Mouse (Mus musculus) neural tube, embryonic 15.5 days (tissue): ENCODE measurements around the gene Kif17. TPM values are rescaled to one million over a fixed set of nuclear protein-coding genes. Genes with fewer than 3 reads are reported as not detected.

Experiments
- ATAC-seq: fragments of 200-750 bp; cut with Nextera tagmentation; 2 replicates; pipeline ENCODE4 v1.8.0; 2017; ENCODE audit warnings: mild to moderate bottlenecking, moderate TSS enrichment, moderate library complexity; ENCODE audit not compliant: low FRiP score
- H3K27ac ChIP-seq: fragments of 300-500 bp; sonication (generic); replicated peaks from 2 replicates; pipeline ENCODE4 v1.5.1; 2015; ENCODE audit warnings: mild to moderate bottlenecking, inconsistent platforms
- H3K27me3 ChIP-seq: fragments of 300-500 bp; sonication (generic); replicated peaks from 2 replicates; pipeline ENCODE4 v1.6.1; 2015; ENCODE audit warnings: inconsistent platforms
- H3K36me3 ChIP-seq: fragments of 300-500 bp; sonication (generic); 2 replicates; pipeline ENCODE4 v1.6.1; 2015; ENCODE audit warnings: inconsistent platforms
- H3K4me1 ChIP-seq: fragments of 300-500 bp; sonication (generic); 2 replicates; pipeline ENCODE4 v1.6.1; 2015; ENCODE audit warnings: inconsistent platforms
- H3K4me2 ChIP-seq: fragments of 300-500 bp; sonication (generic); 2 replicates; pipeline ENCODE4 v1.6.1; 2015; ENCODE audit warnings: inconsistent platforms, mild to moderate bottlenecking, moderate library complexity
- H3K4me3 ChIP-seq: fragments of 300-500 bp; sonication (generic); replicated peaks from 2 replicates; pipeline ENCODE4 v1.5.1; 2015; ENCODE audit warnings: mild to moderate bottlenecking, inconsistent platforms
- H3K9ac ChIP-seq: fragments of 300-500 bp; sonication (generic); replicated peaks from 2 replicates; pipeline ENCODE4 v1.6.1; 2015; ENCODE audit warnings: mild to moderate bottlenecking, inconsistent platforms
- H3K9me3 ChIP-seq: fragments of 300-500 bp; sonication (generic); replicated peaks from 2 replicates; pipeline ENCODE4 v1.6.1; 2016; ENCODE audit warnings: inconsistent platforms
- WGBS: fragments of 180-500 bp; shearing (Covaris S2); methylation state at CpG from one replicate; pipeline ENCODE4 v1.1.7; 2015; ENCODE audit warnings: mixed read lengths; 5-methylcytosine and 5-hydroxymethylcytosine counted together
- polyA plus RNA-seq: library from polyadenylated mRNA; unstranded; fragments of >200 nt; fragmentation: Nextera tagmentation; extraction: Ambion mirVana; gene quantifications from 2 replicates; pipeline ENCODE4 v1.2.1, GENCODE M21; 2015

Gene Kif17
- polyA plus RNA-seq: 5.0 and 5.2 TPM in 2 replicates

- H3K4me1 ChIP-seq: peaks cover 47% of the 10 kb centered on the region
- H3K27me3 ChIP-seq: no peaks in the 10 kb centered on the region
- H3K27ac ChIP-seq: peak within 1 kb of the TSS; percentile 84
These were observed at the start of gene Kif17, which contains the start of gene Sh2d5 for GRCm38 (mm10) chr4:138250088-138250960. Gene Kif17, plus strand, starts transcription at chr4:138250435. Gene Sh2d5, plus strand, starts transcription at chr4:138250403.

GRCm38 (mm10) chr4:138200769-138201168 is 49.5 kb upstream of the Kif17 start:
- ATAC-seq: no peak
- no peak overlapping the region for H3K9ac ChIP-seq
- no peak overlapping the region for H3K4me2 ChIP-seq
- H3K4me3 ChIP-seq: no peak overlapping the region
- no peaks in the 10 kb centered on the region for H3K4me1 ChIP-seq
- no peaks in the 10 kb centered on the region for H3K9me3 ChIP-seq
- H3K27me3 ChIP-seq: no peaks in the 10 kb centered on the region
- H3K36me3 ChIP-seq: peaks cover 89% of the 10 kb centered on the region
- H3K27ac ChIP-seq: no peak overlapping the region
- 98% methylated on average over 3 of the region's 3 CpGs for WGBS

More at GRCm38 (mm10) chr4:138250088-138250960, at the start of gene Kif17, which contains the start of gene Sh2d5:
- under 1% methylated on average over 71 of the region's 74 CpGs for WGBS
- H3K36me3 ChIP-seq: peaks cover 10% of the 10 kb centered on the region
- H3K4me2 ChIP-seq: peak within 1 kb of the TSS; percentile 88
- H3K9ac ChIP-seq: peak within 1 kb of the TSS; percentile 63
- peak; percentile 95 for ATAC-seq
- H3K4me3 ChIP-seq: peak within 1 kb of the TSS; percentile 66
- H3K9me3 ChIP-seq: no peaks in the 10 kb centered on the region

GRCm38 (mm10) chr4:138201696-138202095 is 48.5 kb upstream of the Kif17 start:
- Histone ChIP-seq H3K27me3 (no peaks in the 10 kb centered on the region), H3K36me3 (peaks cover 83% of the 10 kb centered on the region), H3K4me3 (no peak overlapping the region), H3K4me1 (no peaks in the 10 kb centered on the region), H3K9me3 (no peaks in the 10 kb centered on the region), H3K27ac (no peak overlapping the region), H3K4me2 (no peak overlapping the region), H3K9ac (no peak overlapping the region)
- 81% methylated on average over 9 of the region's 9 CpGs for WGBS
- ATAC-seq: no peak

- Histone ChIP-seq H3K36me3 (peaks cover 42% of the 10 kb centered on the region), H3K4me3 (no peak overlapping the region), H3K4me2 (no peak overlapping the region), H3K4me1 (0 out of 2 replicates have a peak, but pooled peaks cover 2% of the 10 kb centered on the region), H3K27me3 (no peaks in the 10 kb centered on the region), H3K9ac (no peak overlapping the region), H3K9me3 (no peaks in the 10 kb centered on the region), H3K27ac (no peak overlapping the region)
- 93% methylated on average over 5 of the region's 5 CpGs for WGBS
- ATAC-seq: no peak
These were observed 40.1 kb upstream of the Kif17 start for GRCm38 (mm10) chr4:138210116-138210515.

- 86% methylated on average over 3 of the region's 3 CpGs for WGBS
These were observed 36.4 kb upstream of the Kif17 start for GRCm38 (mm10) chr4:138213861-138214260.

GRCm38 (mm10) chr4:138215671-138216199 is 34.5 kb upstream of the Kif17 start:
- Histone ChIP-seq H3K4me3 (peak overlapping the region; percentile 81), H3K9me3 (no peaks in the 10 kb centered on the region), H3K4me2 (peak overlapping the region; percentile 84), H3K9ac (peak overlapping the region; percentile 99), H3K27me3 (no peaks in the 10 kb centered on the region), H3K4me1 (peaks cover 45% of the 10 kb centered on the region), H3K36me3 (0 out of 2 replicates have a peak, but pooled peaks cover 3% of the 10 kb centered on the region), H3K27ac (peak overlapping the region; percentile 100)
- ATAC-seq: no peak
- 39% methylated on average over 13 of the region's 13 CpGs for WGBS

More at GRCm38 (mm10) chr4:138213861-138214260, 36.4 kb upstream of the Kif17 start:
- Histone ChIP-seq H3K9ac (no peak overlapping the region), H3K27ac (no peak overlapping the region), H3K4me2 (no peak overlapping the region), H3K4me3 (no peak overlapping the region), H3K36me3 (peaks cover 15% of the 10 kb centered on the region), H3K27me3 (no peaks in the 10 kb centered on the region), H3K4me1 (peaks cover 26% of the 10 kb centered on the region), H3K9me3 (no peaks in the 10 kb centered on the region)
- no peak for ATAC-seq

GRCm38 (mm10) chr4:138216200-138216890 is 33.9 kb upstream of the Kif17 start, which contains the start of gene Hp1bp3:
Gene Hp1bp3, plus strand, starts transcription at chr4:138216296.
- WGBS: under 1% methylated on average over 73 of the region's 84 CpGs
- Histone ChIP-seq H3K9me3 (no peaks in the 10 kb centered on the region), H3K27ac (peak within 1 kb of the TSS; percentile 100), H3K4me3 (peak within 1 kb of the TSS; percentile 81), H3K9ac (peak within 1 kb of the TSS; percentile 99), H3K4me2 (peak within 1 kb of the TSS; percentile 84), H3K27me3 (no peaks in the 10 kb centered on the region), H3K36me3 (0 out of 2 replicates have a peak, but pooled peaks cover 3% of the 10 kb centered on the region), H3K4me1 (peaks cover 49% of the 10 kb centered on the region)
- ATAC-seq: peak; percentile 85

- Histone ChIP-seq H3K4me3 (peak overlapping the region; percentile 81), H3K36me3 (peaks cover 4% of the 10 kb centered on the region), H3K27ac (peak overlapping the region; percentile 100), H3K4me2 (peak overlapping the region; percentile 84), H3K9ac (peak overlapping the region; percentile 99), H3K4me1 (peaks cover 49% of the 10 kb centered on the region), H3K9me3 (no peaks in the 10 kb centered on the region), H3K27me3 (no peaks in the 10 kb centered on the region)
- ATAC-seq: peak; percentile 97
- WGBS: under 1% methylated on average over 64 of the region's 68 CpGs
These were observed 33.3 kb upstream of the Kif17 start for GRCm38 (mm10) chr4:138216891-138217392.

GRCm38 (mm10) chr4:138217441-138217840 is 32.8 kb upstream of the Kif17 start:
- Histone ChIP-seq H3K9ac (peak overlapping the region; percentile 89), H3K4me3 (peak overlapping the region; percentile 81), H3K36me3 (peaks cover 9% of the 10 kb centered on the region), H3K4me2 (peak overlapping the region; percentile 77), H3K4me1 (peaks cover 49% of the 10 kb centered on the region), H3K27me3 (no peaks in the 10 kb centered on the region), H3K27ac (peak overlapping the region; percentile 100), H3K9me3 (no peaks in the 10 kb centered on the region)
- peak; percentile 3; the same call in 1 of the 2 replicates for ATAC-seq
- under 1% methylated on average over 36 of the region's 36 CpGs for WGBS

- Histone ChIP-seq H3K4me3 (peak overlapping the region; percentile 81), H3K27ac (peak overlapping the region; percentile 100; the same call in 1 of the 2 replicates), H3K9me3 (no peaks in the 10 kb centered on the region), H3K4me2 (peak overlapping the region; percentile 77), H3K4me1 (peaks cover 49% of the 10 kb centered on the region), H3K27me3 (no peaks in the 10 kb centered on the region), H3K36me3 (peaks cover 16% of the 10 kb centered on the region), H3K9ac (peak overlapping the region; percentile 89)
- ATAC-seq: no peak
- WGBS: 77% methylated on average over 11 of the region's 11 CpGs
These were observed 32.1 kb upstream of the Kif17 start for GRCm38 (mm10) chr4:138217951-138218685.
